Mouse (Mus musculus) WW6 (cell line): ENCODE results near the gene Calb2.
A peak's percentile ranks its signal among the peaks of the same experiment; 100 is the strongest.

Experiments
- DNase-seq: peaks from one replicate; pipeline ENCODE4 v3.0.0-alpha.2; 2013; ENCODE audit warnings: low read depth, low spot score

The Calb2 gene

DNA sequence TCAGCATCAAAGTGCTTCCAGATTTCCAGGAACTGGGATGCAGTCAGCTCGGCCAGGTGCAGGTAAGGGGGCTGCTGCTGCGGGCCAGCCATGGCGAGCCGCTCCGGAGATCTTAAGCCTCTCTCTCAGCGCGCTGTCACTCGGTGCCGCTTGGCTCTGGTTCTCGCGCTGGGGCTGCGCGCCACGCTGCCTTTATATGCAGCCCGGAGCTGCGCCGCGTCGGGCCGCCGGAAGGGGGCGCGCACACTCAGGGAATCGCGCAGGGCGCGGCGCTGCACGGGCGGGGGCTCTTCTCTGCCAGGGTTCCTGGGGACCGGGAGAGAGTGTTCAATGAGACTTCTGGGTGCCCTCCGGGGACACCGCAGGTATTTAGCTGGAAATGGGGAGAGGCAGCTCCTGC lies at the start of gene Calb2:
TSS of gene Calb2 (minus strand) at position 165 of the 400 bp plus-strand sequence.
- DNase-seq: peak; percentile 70

DNA sequence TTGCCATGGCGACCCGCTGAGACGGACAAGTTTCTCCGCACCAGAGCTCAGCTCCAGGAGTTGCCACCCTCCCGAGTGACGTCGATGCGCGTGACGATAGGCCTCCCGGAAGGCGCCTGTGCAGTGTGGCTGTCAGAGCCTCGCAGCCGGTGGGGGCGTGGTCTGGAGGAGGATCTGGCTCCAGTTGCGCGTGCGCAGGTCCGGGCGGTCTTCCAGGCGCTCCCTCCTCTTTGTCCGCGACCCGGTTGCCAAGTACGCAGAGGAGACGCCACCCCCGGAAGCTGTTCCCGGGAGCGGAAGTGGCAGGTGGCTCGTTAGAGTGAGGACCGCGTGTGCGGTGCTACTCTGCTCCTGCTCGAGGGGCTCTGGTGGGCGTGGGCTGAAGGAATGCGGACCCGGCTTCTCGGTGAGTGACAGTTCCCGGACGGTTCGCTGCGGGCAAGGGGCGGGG lies 49.7 kb upstream of the Calb2 start:
- peak; percentile 94 for DNase-seq

DNA sequence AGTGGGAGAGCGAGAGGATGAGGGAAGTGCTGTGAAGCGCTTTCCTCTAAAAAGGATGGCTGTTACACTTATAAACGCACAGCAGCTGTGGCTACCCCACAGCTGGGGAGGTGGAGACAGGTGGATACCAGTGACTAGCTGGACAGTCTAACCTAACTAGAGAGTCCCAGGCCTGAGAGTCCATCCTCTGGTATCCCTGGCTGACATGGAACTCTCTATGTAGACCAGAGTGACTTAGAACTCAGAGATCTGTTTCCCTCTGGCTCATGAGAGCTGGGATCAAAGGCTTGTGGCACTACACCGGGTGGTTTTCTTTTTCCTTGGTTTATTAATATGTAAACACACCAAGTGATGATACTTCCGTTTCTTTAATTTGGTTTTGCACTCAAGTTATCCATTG lies 49.2 kb upstream of the Calb2 start:
- no peak for DNase-seq

DNA sequence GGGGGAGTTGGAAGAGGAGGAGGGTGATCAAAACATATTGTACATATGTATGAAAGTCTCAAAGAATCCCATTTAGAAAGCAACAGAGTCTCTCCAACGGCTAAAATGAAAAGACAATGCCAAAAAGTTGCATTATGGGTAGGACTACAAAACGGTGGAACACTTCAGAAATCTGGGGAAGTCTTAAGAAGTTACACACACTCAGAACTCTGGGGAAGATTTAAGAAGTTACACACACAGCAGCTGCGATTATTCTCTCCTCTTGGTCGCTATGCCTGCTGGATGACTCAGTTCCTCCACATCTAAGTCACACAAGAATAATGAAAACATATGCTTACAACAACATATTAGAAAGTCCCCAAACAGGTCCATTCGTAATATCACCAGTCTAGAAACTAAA lies 48.2 kb upstream of the Calb2 start:
- DNase-seq: no peak

DNA sequence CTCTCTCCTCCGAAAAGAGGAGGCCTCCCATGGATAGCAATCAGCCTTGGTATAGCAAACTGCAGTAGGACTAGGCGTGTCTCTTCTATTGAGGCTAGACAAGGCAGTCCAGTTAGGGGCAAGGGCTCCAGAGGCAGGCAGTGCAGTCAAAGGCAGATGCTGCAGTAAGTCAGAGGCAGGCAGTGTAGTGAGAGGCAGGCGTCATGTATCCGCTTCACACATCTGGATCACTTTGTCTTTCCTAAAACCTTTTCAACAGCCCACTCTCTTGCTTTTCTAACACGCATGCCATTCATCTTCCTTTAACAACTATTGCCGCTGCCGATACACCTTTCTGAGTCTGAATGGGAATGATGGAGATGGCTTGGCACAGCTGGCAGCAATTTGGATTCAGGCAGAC lies 47.4 kb upstream of the Calb2 start, which contains the start of gene Cmtr2:
TSS of gene Cmtr2 (plus strand) at position 301 of the 400 bp plus-strand sequence.
- no peak for DNase-seq

DNA sequence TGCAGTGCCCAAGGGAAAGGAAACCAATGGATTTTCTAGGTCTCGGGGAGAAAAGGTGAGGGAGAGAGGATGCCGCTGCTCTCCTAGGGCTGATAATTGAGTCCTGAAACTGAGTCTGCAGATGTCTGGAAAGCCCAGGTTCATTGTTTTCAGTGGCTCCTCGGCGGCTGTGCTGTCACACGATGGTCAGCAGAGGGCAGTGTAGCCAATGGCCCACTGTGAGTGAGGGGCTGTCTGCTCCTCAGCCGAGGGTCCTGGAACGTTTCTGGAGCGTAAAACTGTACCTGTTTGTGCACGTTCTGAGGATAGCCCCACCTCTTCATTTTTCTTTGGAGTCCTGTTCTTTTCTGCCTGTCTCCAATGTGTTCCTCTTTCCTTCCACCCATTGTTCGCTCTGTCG lies 33.8 kb upstream of the Calb2 start:
- DNase-seq: no peak

GRCm38 (mm10) chr8:110196678-110197077 lies 28.7 kb upstream of the Calb2 start:
- DNase-seq: peak; percentile 43

GRCm38 (mm10) chr8:110188961-110189750 lies 21.1 kb upstream of the Calb2 start:
- DNase-seq: no peak

GRCm38 (mm10) chr8:110185538-110185937 lies 17.5 kb upstream of the Calb2 start:
- no peak for DNase-seq

- peak; percentile 20 for DNase-seq
Observed at GRCm38 (mm10) chr8:110183748-110184147, 15.7 kb upstream of the Calb2 start.

DNA sequence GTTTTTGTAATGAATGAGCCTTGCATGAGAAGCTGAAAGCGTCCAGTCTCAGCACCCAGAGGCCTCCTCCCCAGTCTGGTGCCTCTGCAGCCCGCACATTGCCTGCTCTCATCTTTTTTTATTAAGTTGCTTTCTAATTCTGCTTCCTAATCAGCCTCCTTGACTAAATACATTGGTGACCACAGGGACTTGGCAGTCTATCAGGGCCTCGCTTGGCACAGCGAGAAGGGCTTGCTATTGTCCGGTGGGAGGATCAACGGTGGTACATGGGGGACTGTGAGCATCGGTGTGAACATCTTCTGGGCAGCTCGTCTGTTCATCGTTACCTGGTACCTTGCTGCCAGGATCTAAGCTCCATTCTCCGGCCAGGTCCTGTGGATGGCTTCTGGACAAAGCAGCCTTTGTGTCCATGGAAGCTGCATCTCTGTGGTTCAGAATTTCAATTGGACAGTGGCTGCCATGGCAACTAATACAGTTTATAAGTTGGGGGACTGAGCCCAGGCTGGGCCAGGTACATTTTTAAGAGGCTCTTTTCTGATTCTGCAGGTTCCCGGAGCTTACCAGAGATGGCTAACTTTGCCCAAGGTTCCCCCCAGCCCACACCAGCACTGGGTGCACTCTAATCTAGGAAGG lies 14.8 kb upstream of the Calb2 start:
- no peak for DNase-seq

DNA sequence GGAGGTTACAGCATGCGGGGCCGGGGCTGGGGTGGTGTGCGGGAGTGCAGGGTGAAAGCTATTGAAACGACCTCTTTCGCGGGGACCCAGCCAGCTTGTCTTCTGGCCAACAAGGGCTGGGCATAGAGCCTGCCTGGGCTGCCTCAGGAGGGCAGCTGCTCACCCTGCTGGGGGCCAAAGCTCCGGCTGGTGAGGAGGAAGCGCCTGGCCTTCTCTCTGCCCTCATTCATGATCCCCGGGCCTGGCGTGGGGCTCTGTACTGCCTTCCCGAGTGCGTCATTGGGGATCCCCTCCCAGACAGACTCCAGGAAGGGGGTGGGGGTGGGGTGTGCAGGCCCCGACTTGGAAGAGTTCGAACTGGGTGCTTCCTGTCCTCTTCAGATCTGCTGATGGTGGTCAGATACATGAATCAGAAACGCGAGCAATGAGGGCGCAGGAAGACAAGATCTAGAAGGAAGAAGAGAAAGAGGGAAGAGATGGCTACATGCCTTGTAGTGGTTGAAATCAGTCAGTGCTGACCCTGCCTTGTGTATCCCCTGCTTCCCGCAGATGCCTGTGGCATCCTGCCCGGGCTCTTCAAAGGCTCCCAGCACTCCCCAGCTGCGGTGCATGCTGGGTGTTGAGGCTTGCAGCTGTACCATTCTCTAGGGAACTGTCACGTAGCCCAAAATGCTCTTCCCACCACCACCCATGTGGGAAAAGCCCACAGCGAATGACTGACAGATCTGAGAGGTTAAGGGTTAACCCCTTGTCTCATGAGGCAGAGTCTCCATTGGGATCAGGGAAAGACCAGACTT lies 9.5 kb upstream of the Calb2 start:
- no peak for DNase-seq

GRCm38 (mm10) chr8:110174826-110175225 lies 6.8 kb upstream of the Calb2 start:
- no peak for DNase-seq

DNA sequence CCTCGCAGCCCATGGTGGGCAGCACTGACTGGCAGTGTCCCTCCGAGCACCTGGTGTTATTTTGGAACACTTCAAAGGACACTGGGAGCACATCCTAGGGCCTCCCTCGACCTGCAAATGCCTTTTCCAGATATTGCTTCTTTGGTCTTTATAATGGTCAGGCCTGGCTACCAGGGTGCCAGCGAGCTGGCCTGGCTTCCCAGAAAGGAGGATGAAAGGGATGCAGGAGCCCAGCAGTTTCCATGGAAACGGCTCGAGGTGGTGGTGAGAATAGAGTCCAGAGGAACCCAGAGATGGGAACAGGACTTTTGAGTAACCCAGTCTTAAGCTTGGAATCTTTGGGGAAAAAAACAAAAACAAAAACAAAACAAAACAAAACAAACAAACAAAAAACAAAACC lies 4.2 kb upstream of the Calb2 start:
- no peak for DNase-seq

- no peak for DNase-seq
Observed at GRCm38 (mm10) chr8:110166270-110166669, 1.7 kb downstream of the Calb2 start.

- no peak for DNase-seq
Observed at GRCm38 (mm10) chr8:110162007-110162406, 6.0 kb downstream of the Calb2 start.

DNA sequence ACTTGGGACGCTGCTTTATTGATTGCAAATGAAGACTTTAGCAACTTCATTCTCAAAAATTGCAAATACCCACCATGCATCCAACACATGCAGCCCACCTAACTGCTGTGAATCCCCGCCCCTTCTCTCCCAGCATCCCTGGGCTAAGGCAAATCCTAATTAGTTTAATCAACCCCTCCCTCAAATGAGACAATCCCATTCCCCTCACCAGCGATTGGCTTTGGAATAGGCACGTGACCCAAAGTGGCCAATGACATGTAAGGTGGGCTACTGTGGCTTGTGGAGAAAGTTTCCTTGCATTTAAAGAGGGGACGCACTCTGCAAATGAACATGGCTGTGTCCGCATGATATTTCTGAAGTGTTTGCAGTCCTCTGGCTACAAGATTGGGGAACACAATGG lies 15.1 kb downstream of the Calb2 start:
- DNase-seq: no peak

DNA sequence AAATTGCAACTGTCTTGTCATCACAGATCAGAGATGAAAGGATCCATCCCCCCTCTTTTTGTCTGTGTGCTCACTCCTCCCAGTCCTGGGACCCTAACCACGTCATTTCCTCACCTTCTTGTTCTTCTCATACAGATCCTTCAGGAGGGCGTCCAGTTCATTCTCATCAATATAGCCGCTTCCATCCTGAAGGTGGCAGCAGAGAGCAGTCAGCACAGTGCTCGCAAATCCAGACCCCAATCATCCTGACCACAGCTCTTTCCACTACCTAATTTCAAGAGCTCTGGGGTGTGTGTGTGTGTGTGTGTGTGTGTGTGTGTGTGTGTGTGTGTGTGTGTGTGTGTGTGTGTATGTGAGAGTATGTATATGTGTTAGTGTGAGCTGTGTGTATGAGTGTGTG lies 22.5 kb downstream of the Calb2 start:
- DNase-seq: no peak

DNA sequence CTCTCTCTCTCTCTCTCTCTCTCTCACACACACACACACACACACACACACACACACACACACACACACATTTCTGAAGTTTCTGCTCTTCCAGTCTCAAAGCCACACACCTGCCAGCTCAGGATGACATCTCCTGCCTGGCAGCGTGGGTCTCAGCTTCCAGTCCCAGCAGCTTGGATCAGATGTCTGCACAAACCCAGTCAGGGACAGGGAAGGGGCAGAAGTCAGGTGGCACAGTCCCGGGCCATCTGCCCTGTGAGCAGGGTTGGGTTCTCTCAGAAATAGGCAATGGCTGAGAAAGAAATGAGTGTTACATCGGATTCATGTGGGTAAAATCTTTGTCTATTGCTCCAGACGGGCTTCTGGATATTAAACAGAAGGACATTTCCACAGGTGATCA lies 27.2 kb downstream of the Calb2 start:
- DNase-seq: no peak

DNA sequence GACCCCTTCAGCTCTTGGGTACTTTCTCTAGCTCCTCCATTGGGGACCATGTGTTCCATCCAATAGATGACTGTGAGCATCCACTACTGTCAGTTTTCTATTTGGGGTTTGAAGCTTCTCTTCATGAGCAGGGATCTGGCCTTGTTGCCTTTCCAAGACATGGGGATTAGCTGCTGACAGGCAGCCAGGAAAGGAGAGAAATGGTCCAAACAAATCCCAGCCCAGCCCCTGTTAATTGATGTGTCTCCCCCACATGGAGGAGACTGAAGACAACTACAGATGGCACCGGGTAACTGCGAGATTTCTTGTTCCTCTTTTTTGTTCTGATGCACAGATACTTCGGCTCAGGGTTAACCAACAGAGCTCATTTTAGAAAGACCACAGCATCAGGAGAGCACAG lies 27.9 kb downstream of the Calb2 start:
- DNase-seq: no peak

- DNase-seq: no peak
Observed at GRCm38 (mm10) chr8:110135515-110135914, 32.5 kb downstream of the Calb2 start.

GRCm38 (mm10) chr8:110134236-110134635 lies 33.8 kb downstream of the Calb2 start:
- no peak for DNase-seq
